Comparison of ENCODE assay signal across 9 mouse cellular contexts in genomic region chr5:92812936-92813335, GRCm38 (mm10).
DNase-seq lines count a peak whose midpoint lies in the region; ATAC-seq lines count a peak whose summit lies in the region.
"Had no signal": no experiment of that assay in that cellular context is flagged by ENCODE, and none has a peak within 500 bp of the region (broad histone marks: within the 10 kb centered on the region; RNA-seq: fewer than 3 reads in every experiment).

No protein-coding gene starts in this region.

- H3K9ac ChIP-seq in heart, embryonic 13.5 days, result peak overlapping the region; percentile 66
- no peak overlapping the region for H3K9ac ChIP-seq in limb, embryonic 13.5 days
- H3K9ac ChIP-seq: hindbrain, embryonic 15.5 days had no signal

- peak overlapping the region; percentile 54 for H3K4me2 ChIP-seq in heart, embryonic 13.5 days
- no peak overlapping the region for H3K4me2 ChIP-seq in limb, embryonic 13.5 days (replicated peaks)
- H3K4me2 ChIP-seq: hindbrain, embryonic 15.5 days had no signal

- H3K4me3 ChIP-seq in heart, embryonic 13.5 days, result 0 out of 2 replicates have a peak overlapping the region, but pooled peaks have one; percentile 6
- H3K4me3 ChIP-seq in limb, embryonic 13.5 days, result no peak overlapping the region
- H3K4me3 ChIP-seq: hindbrain, embryonic 15.5 days had no signal

- no peaks in the 10 kb centered on the region for H3K9me3 ChIP-seq in heart, embryonic 13.5 days
- H3K9me3 ChIP-seq in limb, embryonic 13.5 days, result no peaks in the 10 kb centered on the region
- H3K9me3 ChIP-seq: hindbrain, embryonic 15.5 days had no signal

- H3K36me3 ChIP-seq in heart, embryonic 13.5 days, result 0 out of 2 replicates have a peak, but pooled peaks cover 5% of the 10 kb centered on the region
- H3K36me3 ChIP-seq in limb, embryonic 13.5 days, result no peaks in the 10 kb centered on the region
- H3K36me3 ChIP-seq: hindbrain, embryonic 15.5 days had no signal

- no peaks in the 10 kb centered on the region for H3K27me3 ChIP-seq in heart, embryonic 13.5 days (replicated peaks)
- 0 out of 2 replicates have a peak, but pooled peaks cover 6% of the 10 kb centered on the region for H3K27me3 ChIP-seq in limb, embryonic 13.5 days

- 17% methylated on average over 8 of the region's 8 CpGs for WGBS in heart, embryonic 13.5 days
- WGBS in limb, embryonic 13.5 days, result 17% methylated on average over 8 of the region's 8 CpGs

- H3K4me1 ChIP-seq in heart, embryonic 13.5 days, result peaks cover 77% of the 10 kb centered on the region
- H3K4me1 ChIP-seq in limb, embryonic 13.5 days, result peaks cover 43% of the 10 kb centered on the region

- H3K27ac ChIP-seq in heart, embryonic 13.5 days (replicated peaks), result peak overlapping the region; percentile 92
- no peak overlapping the region; the same call in 1 of the 2 replicates for H3K27ac ChIP-seq in limb, embryonic 13.5 days
- H3K27ac ChIP-seq: hindbrain, embryonic 15.5 days had no signal

- peak; percentile 77 for DNase-seq in 3T3-L1 (ENCODE audit: low read depth, low spot score)
- DNase-seq in NIH3T3 (ENCODE audit: low read depth), result peak; percentile 7
- DNase-seq in adrenal gland, adult 2 months, result no peak
- DNase-seq in layer of hippocampus, adult 9-10 months (ENCODE audit: low spot score), result no peak
- DNase-seq in left cerebral cortex, adult 8-10 months (ENCODE audit: low spot score in 2 of 2), result no peak
- DNase-seq in layer of hippocampus, adult 11-12 months (ENCODE audit: low spot score), result no peak

- peak; percentile 38; the same call in 1 of the 2 replicates for ATAC-seq in heart, embryonic 13.5 days (ENCODE audit: extremely low read depth, insufficient number of reproducible peaks, low FRiP score, low TSS enrichment)
- ATAC-seq in limb, embryonic 13.5 days (ENCODE audit: low FRiP score, low read depth), result peak; percentile 66; the same call in 1 of the 2 replicates

Comparison
In these comparisons a context has a peak if more than half of its experiments do, and no peak if none do; other contexts are left out.
1. DNase-seq: peak in 3T3-L1 (single experiment) and NIH3T3 (single experiment); none in adrenal gland, adult 2 months (single experiment), layer of hippocampus, adult 9-10 months (single experiment), left cerebral cortex, adult 8-10 months (0 of 2) and layer of hippocampus, adult 11-12 months (single experiment).